Mouse (Mus musculus): Measurements from ENCODE around the gene Agap1. TPM values are rescaled to one million over a fixed set of nuclear protein-coding genes. Genes with fewer than 3 reads are reported as not detected.
A peak's percentile ranks its signal among the peaks of the same experiment; 100 is the strongest.

The Agap1 gene
- total and polyA plus RNA-seq, 2 experiments from 2014 or later: 40.1 to 108 TPM

DNA sequence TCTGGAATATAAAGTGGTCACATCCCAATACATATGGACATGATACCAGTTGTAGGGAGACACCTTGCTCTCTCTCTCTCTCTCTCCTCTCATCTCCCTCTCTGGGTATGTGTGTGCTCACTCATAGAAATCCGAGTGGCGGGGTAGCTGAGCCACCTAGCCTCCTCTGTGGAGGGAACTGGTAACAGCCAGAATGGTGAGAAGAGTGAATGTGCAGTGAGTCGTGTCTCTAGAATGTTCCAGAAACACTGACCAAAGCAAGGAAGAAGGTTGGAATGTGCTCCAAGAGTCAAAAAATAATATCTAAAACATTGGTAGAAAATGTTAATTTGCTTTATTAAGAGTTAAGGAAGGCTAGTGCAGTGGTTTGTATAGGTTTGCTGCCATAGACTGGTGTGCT, 99.2 kb downstream of the Agap1 start:
- 90% methylated on average over 3 of the region's 3 CpGs for WGBS
- Histone ChIP-seq H3K36me3 (ENCODE audit: insufficient read depth) (no peaks in the 10 kb centered on the region), H3K27me3 (ENCODE audit: insufficient read depth, low read length) (no peaks in the 10 kb centered on the region), H3K4me3 (ENCODE audit: low read depth, low read length) (no peak overlapping the region), H3K27ac (ENCODE audit: low read depth, low read length) (no peak overlapping the region), H3K9me3 (ENCODE audit: low read length) (no peaks in the 10 kb centered on the region), H3K9ac (no peak overlapping the region), H3K4me1 (ENCODE audit: insufficient read depth) (peaks cover 24% of the 10 kb centered on the region), H3K4me2 (ENCODE audit: low read depth) (no peak overlapping the region)
- ATAC-seq (no peak), DNase-seq (no peak)
- TF ChIP-seq CTCF (IDR thresholded peaks at IDR 0.05; ENCODE audit: low read depth): no peak

DNA sequence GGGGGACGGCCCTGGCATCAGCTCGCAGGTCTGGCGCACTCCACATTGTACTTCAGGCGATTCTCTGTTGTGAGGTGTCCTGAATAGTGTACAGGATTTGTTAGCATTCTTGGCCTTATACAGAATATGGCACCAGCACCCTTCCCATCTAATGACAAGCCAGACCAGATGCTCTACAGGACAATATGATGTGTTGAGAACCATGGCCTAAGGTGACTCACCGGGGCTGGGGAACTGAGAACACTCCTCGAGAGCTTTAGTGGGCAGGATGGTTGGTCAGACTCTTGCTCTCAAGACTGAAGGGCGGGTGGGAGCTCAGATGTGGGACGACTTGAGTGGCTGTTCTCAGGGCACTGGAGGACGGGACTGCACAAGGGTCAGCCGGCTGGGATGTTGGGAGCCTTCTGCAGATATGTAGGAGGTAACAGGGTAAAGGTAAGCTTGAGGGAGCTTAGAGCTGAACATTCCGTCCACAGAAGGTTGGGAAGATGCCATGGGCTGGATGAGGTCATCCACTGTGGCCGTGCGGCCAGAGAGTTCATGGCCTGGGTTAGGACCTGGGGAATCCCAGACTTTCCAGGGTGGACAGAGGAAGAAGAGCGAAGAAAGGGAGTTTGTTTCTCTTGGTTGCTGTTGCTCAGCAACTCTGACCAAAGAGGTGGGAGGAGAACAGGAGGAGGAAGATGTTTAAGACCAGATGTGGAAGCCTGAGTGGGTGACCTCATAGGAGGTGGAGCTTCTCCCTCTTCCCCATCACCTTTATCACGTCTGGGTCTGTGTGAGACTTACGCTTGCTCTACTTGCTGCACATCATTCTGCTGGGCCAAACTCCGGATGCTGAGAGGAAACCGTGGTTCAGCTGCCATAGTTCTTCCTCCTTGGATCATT, 100.6 kb downstream of the Agap1 start:
- no peak for DNase-seq
- Histone ChIP-seq H3K4me2 (ENCODE audit: low read depth) (no peak overlapping the region), H3K9me3 (ENCODE audit: low read length) (no peaks in the 10 kb centered on the region), H3K4me3 (ENCODE audit: low read depth, low read length) (no peak overlapping the region), H3K9ac (no peak overlapping the region), H3K27ac (ENCODE audit: low read depth, low read length) (no peak overlapping the region), H3K27me3 (ENCODE audit: insufficient read depth, low read length) (no peaks in the 10 kb centered on the region), H3K36me3 (ENCODE audit: insufficient read depth) (no peaks in the 10 kb centered on the region), H3K4me1 (ENCODE audit: insufficient read depth) (peaks cover 10% of the 10 kb centered on the region; the same call in 1 of the 2 replicates)
- no peak for ATAC-seq
- no peak for TF ChIP-seq CTCF (IDR thresholded peaks at IDR 0.05; ENCODE audit: low read depth)
- 87% methylated on average over 18 of the region's 18 CpGs for WGBS

- WGBS: 80% methylated on average over 7 of the region's 7 CpGs
- DNase-seq: no peak
These were observed 101.4 kb downstream of the Agap1 start for GRCm38 (mm10) chr1:89556006-89556405.

GRCm38 (mm10) chr1:89557401-89557800, 102.8 kb downstream of the Agap1 start:
- no peak overlapping the region for H3K4me2 ChIP-seq (ENCODE audit: low read depth)
- no peak for TF ChIP-seq CTCF (IDR thresholded peaks at IDR 0.05; ENCODE audit: low read depth)
- no peak overlapping the region for H3K9ac ChIP-seq
- no peak for DNase-seq
- H3K27me3 ChIP-seq (ENCODE audit: insufficient read depth, low read length): no peaks in the 10 kb centered on the region
- WGBS: 81% methylated on average over 6 of the region's 6 CpGs
- H3K9me3 ChIP-seq (ENCODE audit: low read length): no peaks in the 10 kb centered on the region
- no peaks in the 10 kb centered on the region for H3K36me3 ChIP-seq (ENCODE audit: insufficient read depth)
- H3K4me3 ChIP-seq (ENCODE audit: low read depth, low read length): no peak overlapping the region
- no peaks in the 10 kb centered on the region for H3K4me1 ChIP-seq (ENCODE audit: insufficient read depth)
- no peak for ATAC-seq
- H3K27ac ChIP-seq (ENCODE audit: low read depth, low read length): no peak overlapping the region

More at GRCm38 (mm10) chr1:89556006-89556405, 101.4 kb downstream of the Agap1 start:
- H3K27me3 ChIP-seq (ENCODE audit: insufficient read depth, low read length): no peaks in the 10 kb centered on the region
- H3K4me2 ChIP-seq (ENCODE audit: low read depth): no peak overlapping the region
- ATAC-seq: no peak
- no peaks in the 10 kb centered on the region for H3K9me3 ChIP-seq (ENCODE audit: low read length)
- TF ChIP-seq CTCF (IDR thresholded peaks at IDR 0.05; ENCODE audit: low read depth): peak; percentile 21; the same call in 1 of the 2 replicates
- no peak overlapping the region for H3K27ac ChIP-seq (ENCODE audit: low read depth, low read length)
- H3K4me3 ChIP-seq (ENCODE audit: low read depth, low read length): no peak overlapping the region
- no peak overlapping the region for H3K9ac ChIP-seq
- H3K36me3 ChIP-seq (ENCODE audit: insufficient read depth): no peaks in the 10 kb centered on the region
- H3K4me1 ChIP-seq (ENCODE audit: insufficient read depth): peaks cover 2% of the 10 kb centered on the region; the same call in 1 of the 2 replicates

- no peak overlapping the region for H3K27ac ChIP-seq (ENCODE audit: low read depth, low read length)
- H3K4me3 ChIP-seq (ENCODE audit: low read depth, low read length): no peak overlapping the region
- H3K9ac ChIP-seq: no peak overlapping the region
- no peaks in the 10 kb centered on the region for H3K27me3 ChIP-seq (ENCODE audit: insufficient read depth, low read length)
- TF ChIP-seq CTCF (IDR thresholded peaks at IDR 0.05; ENCODE audit: low read depth): no peak
- H3K4me1 ChIP-seq (ENCODE audit: insufficient read depth): no peaks in the 10 kb centered on the region
- H3K4me2 ChIP-seq (ENCODE audit: low read depth): no peak overlapping the region
- no peaks in the 10 kb centered on the region for H3K36me3 ChIP-seq (ENCODE audit: insufficient read depth)
- DNase-seq: no peak
- H3K9me3 ChIP-seq (ENCODE audit: low read length): no peaks in the 10 kb centered on the region
- ATAC-seq: no peak
- WGBS: 83% methylated on average over 1 of the region's 1 CpGs
These were observed 103.5 kb downstream of the Agap1 start for GRCm38 (mm10) chr1:89558080-89558479.

DNA sequence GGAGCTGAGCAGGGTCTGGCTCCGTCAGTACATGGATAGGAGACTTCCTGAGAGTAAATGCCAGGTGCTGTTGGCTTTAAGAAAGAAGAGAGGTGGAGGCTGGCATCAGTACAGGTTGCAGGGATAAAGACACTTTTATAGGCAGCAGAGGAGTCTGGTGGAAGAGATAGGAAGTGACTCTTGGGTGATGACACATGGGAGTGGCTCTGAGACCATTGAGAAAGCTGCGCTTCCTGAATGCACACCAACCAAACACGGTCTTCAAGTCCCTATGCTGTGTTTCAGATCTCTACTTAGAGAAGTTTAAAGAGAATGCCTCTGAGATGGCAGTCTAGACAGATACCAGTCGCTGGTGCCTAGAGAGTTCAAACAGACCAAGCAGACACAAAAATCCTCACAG, 108.8 kb downstream of the Agap1 start:
- H3K36me3 ChIP-seq (ENCODE audit: insufficient read depth): no peaks in the 10 kb centered on the region
- H3K27me3 ChIP-seq (ENCODE audit: insufficient read depth, low read length): no peaks in the 10 kb centered on the region
- H3K4me1 ChIP-seq (ENCODE audit: insufficient read depth): peaks cover 18% of the 10 kb centered on the region
- no peak overlapping the region for H3K4me3 ChIP-seq (ENCODE audit: low read depth, low read length)
- no peaks in the 10 kb centered on the region for H3K9me3 ChIP-seq (ENCODE audit: low read length)
- no peak overlapping the region for H3K9ac ChIP-seq
- DNase-seq (no peak), ATAC-seq (no peak)
- no peak for TF ChIP-seq CTCF (IDR thresholded peaks at IDR 0.05; ENCODE audit: low read depth)
- H3K4me2 ChIP-seq (ENCODE audit: low read depth): no peak overlapping the region
- WGBS: 90% methylated on average over 4 of the region's 4 CpGs
- no peak overlapping the region for H3K27ac ChIP-seq (ENCODE audit: low read depth, low read length)

All from forebrain, postnatal 0 days (tissue).